Mouse (Mus musculus) gastrocnemius, postnatal 10 days (tissue): ENCODE measurements around the gene Prss46. TPM values are rescaled to one million over a fixed set of nuclear protein-coding genes. Genes with fewer than 3 reads are reported as not detected.

Source experiments
- DNase-seq: peaks from one replicate; pipeline ENCODE4 v3.0.0; 2021; ENCODE audit warnings: mixed read lengths
- total RNA-seq, 2 experiments: library from RNA; stranded (reverse); gene quantifications; 2 replicates each; pipeline ENCODE4 v1.2.3; 2021

Gene Prss46
- total RNA-seq, 2 experiments from 2014 or later, result 0.29 TPM; not detected in 1

DNA sequence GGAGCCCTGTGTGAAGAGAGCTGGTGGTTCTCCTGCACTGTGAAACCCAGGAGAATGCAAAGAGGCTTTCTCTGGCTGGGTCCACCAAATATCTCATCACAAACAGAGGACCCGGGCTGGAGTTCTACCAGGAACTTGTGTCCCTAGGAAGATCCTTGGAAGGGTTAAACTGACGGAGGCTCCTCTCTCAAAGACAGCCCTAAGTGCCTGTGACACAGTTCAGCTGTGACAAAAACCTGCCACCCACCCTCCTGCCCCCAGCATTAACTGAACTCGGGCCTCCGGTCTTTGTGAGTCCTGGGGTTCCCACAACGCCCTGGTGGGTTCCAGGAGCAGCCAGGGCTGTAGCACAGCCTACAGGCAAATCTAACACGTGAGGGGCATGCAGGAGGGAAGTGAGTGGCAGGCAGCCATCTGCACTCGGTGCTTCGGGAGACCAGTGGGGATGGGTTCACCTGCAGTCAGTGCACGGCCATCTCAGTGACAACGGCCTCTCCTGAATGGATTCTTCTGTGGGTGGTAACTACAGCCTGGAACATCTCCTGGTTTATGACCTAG, 55.2 kb downstream of the Prss46 start:
- no peak for DNase-seq

DNA sequence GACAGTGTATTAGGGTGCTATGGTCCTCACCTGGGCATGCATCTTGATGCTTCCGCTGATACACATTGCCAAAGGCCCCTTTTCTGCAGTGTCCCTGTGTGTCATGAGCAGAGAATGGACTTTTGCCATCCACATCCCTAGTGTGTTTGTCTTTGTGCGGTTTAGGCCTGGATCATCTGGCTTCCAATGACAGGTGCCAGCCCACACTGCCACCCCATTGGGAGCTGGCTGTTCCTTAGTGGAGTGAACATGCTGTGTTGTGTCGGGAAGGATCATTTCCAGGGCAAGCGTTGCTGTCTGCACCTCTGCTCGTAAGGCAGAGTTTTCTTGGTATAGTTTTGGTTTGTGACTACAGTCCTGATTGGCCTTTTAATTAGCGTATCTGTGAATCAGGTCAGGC, 56.9 kb downstream of the Prss46 start:
- no peak for DNase-seq

DNA sequence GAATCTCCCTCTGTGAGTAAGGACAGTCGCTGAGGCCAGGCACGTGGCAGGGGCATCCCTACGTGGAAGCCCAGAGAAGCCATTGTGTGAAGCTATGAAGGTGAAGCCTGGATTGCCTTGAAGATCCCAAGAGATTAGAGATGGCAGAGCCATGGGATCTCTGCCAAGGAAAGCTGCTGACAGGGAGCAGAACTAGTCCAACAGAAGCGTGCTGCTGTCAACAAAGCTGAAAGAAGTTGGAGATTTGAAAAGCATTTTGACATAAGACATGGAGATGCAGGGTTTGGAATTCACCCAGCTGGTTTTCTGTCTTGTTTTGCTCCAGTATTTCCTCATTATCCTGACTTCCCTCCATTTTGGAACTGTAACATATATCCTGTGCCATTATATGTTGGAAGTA, 58.0 kb downstream of the Prss46 start:
- DNase-seq, result no peak

Other genes with a start within 250 kb of the Prss46 start
- gene Nradd, start 220.1 kb upstream of the Prss46 start, total RNA-seq, result 1 to 10 TPM; 1.6 to 2.2 TPM
- gene Nbeal2, start 190.3 kb upstream of the Prss46 start, total RNA-seq, result 1 to 10 TPM; 2.2 to 3.4 TPM
- 10 to 100 TPM; 50.3 to 53.6 TPM for gene Ccdc12, start 188.0 kb upstream of the Prss46 start, total RNA-seq
- gene Myl3, start 102.6 kb upstream of the Prss46 start, total RNA-seq, result 100 to 1,000 TPM; 260 to 321 TPM
- 10 to 100 TPM in 1 of 2 experiments, 1 to 10 TPM in 1; 4.1 to 11.8 TPM for gene Pth1r, start 97.4 kb upstream of the Prss46 start, total RNA-seq
- gene Prss42, start 46.3 kb upstream of the Prss46 start, total RNA-seq, result not detected
- gene Prss44, start 30.5 kb upstream of the Prss46 start, total RNA-seq, result not detected
- not detected for gene Prss43, start 17.8 kb upstream of the Prss46 start, total RNA-seq
- not detected for gene Prss45, start 9.9 kb upstream of the Prss46 start, total RNA-seq
- gene Prss50, start 13.5 kb downstream of the Prss46 start, total RNA-seq, result under 1 TPM in 1 of 2 experiments, not detected in 1; 0.41 TPM
- 1 to 10 TPM; 4.5 to 9.7 TPM for gene Als2cl, start 35.4 kb downstream of the Prss46 start, total RNA-seq
- under 1 TPM; 0.47 to 0.54 TPM for gene Tmie, start 35.6 kb downstream of the Prss46 start, total RNA-seq
- gene Fam240a, start 72.4 kb downstream of the Prss46 start, total RNA-seq, result under 1 TPM in 1 of 2 experiments, not detected in 1; 0.99 TPM
- gene Tdgf1, start 101.7 kb downstream of the Prss46 start, total RNA-seq, result not detected
- 10 to 100 TPM; 10.6 to 13.7 TPM for gene Lrrc2, start 107.0 kb downstream of the Prss46 start, total RNA-seq
- under 1 TPM; 0.92 to 0.93 TPM for gene Rtp3, start 146.1 kb downstream of the Prss46 start, total RNA-seq
- 10 to 100 TPM in 1 of 2 experiments, 1 to 10 TPM in 1; 1.1 to 10.1 TPM for gene Ltf, start 174.8 kb downstream of the Prss46 start, total RNA-seq
- 1 to 10 TPM; 4.7 to 4.8 TPM for gene Ccrl2, start 213.0 kb downstream of the Prss46 start, total RNA-seq